Mouse (Mus musculus) lung, adult 2 months (tissue): Measurements from ENCODE around the gene Rnaseh1. TPM values are rescaled to one million over a fixed set of nuclear protein-coding genes. Genes with fewer than 3 reads are reported as not detected.

ENCODE experiments used
- DNase-seq: peaks from one replicate; pipeline ENCODE4 v3.0.0; 2022
- H3K4me1 ChIP-seq: fragments of 200-500 bp; 2 replicates; pipeline ENCODE4 v1.6.1; 2011; ENCODE audit warnings: low read length; ENCODE audit not compliant: control insufficient read depth, insufficient read depth
- H3K4me3 ChIP-seq: fragments of 200-500 bp; replicated peaks from 2 replicates; pipeline ENCODE3; 2011; ENCODE audit warnings: low read depth, mild to moderate bottlenecking, control low read depth, low read length; ENCODE audit errors: extremely low read depth
- CTCF ChIP-seq: fragments of 200-500 bp; IDR thresholded peaks from 2 replicates; pipeline ENCODE4 v1.5.1; 2011; ENCODE audit warnings: mild to moderate bottlenecking, low read length, control low read depth; ENCODE audit not compliant: insufficient read depth
- POLR2A ChIP-seq: fragments of 200-500 bp; IDR thresholded peaks from 2 replicates; pipeline ENCODE4 v1.6.1; 2011; ENCODE audit warnings: low read depth, mild to moderate bottlenecking, control low read depth, low read length, borderline replicate concordance; ENCODE audit errors: extremely low read depth
- WGBS: fragments of 180-500 bp; shearing (Covaris S2); methylation state at CpG from one replicate; pipeline ENCODE4 v1.1.7; 2018; 5-methylcytosine and 5-hydroxymethylcytosine counted together
- polyA plus RNA-seq: library from polyadenylated mRNA; depleted of rRNA; stranded (reverse); fragments of >200 nt; gene quantifications from 2 replicates; pipeline ENCODE4 v1.2.3, GENCODE M21; 2012

The Rnaseh1 gene
- polyA plus RNA-seq, 1 experiment = 11.7 TPM

- no peak overlapping the region for H3K4me3 ChIP-seq
- H3K4me1 ChIP-seq = no peaks in the 10 kb centered on the region
- DNase-seq = no peak
- no peak for TF ChIP-seq CTCF
- WGBS = 85% methylated on average over 6 of the region's 6 CpGs
Measured at GRCm38 (mm10) chr12:28688996-28689395, 39.6 kb downstream of the Rnaseh1 start.

- no peak for DNase-seq
- 92% methylated on average over 7 of the region's 7 CpGs for WGBS
- Histone ChIP-seq H3K4me3 (no peak overlapping the region), H3K4me1 (peaks cover 4% of the 10 kb centered on the region; the same call in 1 of the 2 replicates)
- TF ChIP-seq CTCF (no peak), POLR2A (no peak)
Measured at GRCm38 (mm10) chr12:28690730-28691129, 41.3 kb downstream of the Rnaseh1 start.

- peaks cover 10% of the 10 kb centered on the region for H3K4me1 ChIP-seq
- 40% methylated on average over 3 of the region's 3 CpGs for WGBS
Measured at GRCm38 (mm10) chr12:28693738-28694137, 44.3 kb downstream of the Rnaseh1 start.

GRCm38 (mm10) chr12:28694231-28694630 lies 44.8 kb downstream of the Rnaseh1 start:
- TF ChIP-seq POLR2A (no peak), CTCF (no peak)
- WGBS = 55% methylated on average over 2 of the region's 2 CpGs
- Histone ChIP-seq H3K4me1 (peaks cover 10% of the 10 kb centered on the region), H3K4me3 (no peak overlapping the region)
- DNase-seq = no peak

More at GRCm38 (mm10) chr12:28693738-28694137, 44.3 kb downstream of the Rnaseh1 start:
- no peak for TF ChIP-seq CTCF
- no peak for TF ChIP-seq POLR2A
- DNase-seq = no peak
- H3K4me3 ChIP-seq = no peak overlapping the region

GRCm38 (mm10) chr12:28694776-28695175 lies 45.4 kb downstream of the Rnaseh1 start:
- TF ChIP-seq CTCF = no peak
- no peak for TF ChIP-seq POLR2A
- no peak overlapping the region for H3K4me3 ChIP-seq
- no peak for DNase-seq
- whole genome bisulfite sequencing = 90% methylated on average over 7 of the region's 7 CpGs
- peaks cover 10% of the 10 kb centered on the region for H3K4me1 ChIP-seq

- TF ChIP-seq POLR2A (no peak), CTCF (no peak)
- Histone ChIP-seq H3K4me1 (peaks cover 10% of the 10 kb centered on the region), H3K4me3 (no peak overlapping the region)
- 64% methylated on average over 14 of the region's 14 CpGs for WGBS
- DNase-seq = peak; percentile 27
Measured at GRCm38 (mm10) chr12:28697821-28698595, 48.6 kb downstream of the Rnaseh1 start.

- WGBS = 66% methylated on average over 5 of the region's 5 CpGs
- no peak for TF ChIP-seq POLR2A
- TF ChIP-seq CTCF = no peak
- DNase-seq = no peak
- Histone ChIP-seq H3K4me3 (no peak overlapping the region), H3K4me1 (peaks cover 10% of the 10 kb centered on the region)
Measured at GRCm38 (mm10) chr12:28699086-28699485, 49.7 kb downstream of the Rnaseh1 start.

GRCm38 (mm10) chr12:28699656-28700055 lies 50.3 kb downstream of the Rnaseh1 start:
- H3K4me1 ChIP-seq = peaks cover 6% of the 10 kb centered on the region
- peak; percentile 66 for DNase-seq
- 11% methylated on average over 6 of the region's 6 CpGs for WGBS
- TF ChIP-seq POLR2A = no peak
- peak; percentile 92 for TF ChIP-seq CTCF
- no peak overlapping the region for H3K4me3 ChIP-seq

- 44% methylated on average over 3 of the region's 3 CpGs for WGBS
- H3K4me3 ChIP-seq = no peak overlapping the region
- peak; percentile 8 for DNase-seq
- TF ChIP-seq CTCF (no peak), POLR2A (no peak)
- H3K4me1 ChIP-seq = peaks cover 6% of the 10 kb centered on the region
Measured at GRCm38 (mm10) chr12:28700101-28700511, 50.7 kb downstream of the Rnaseh1 start.

GRCm38 (mm10) chr12:28700561-28701025 lies 51.2 kb downstream of the Rnaseh1 start:
- H3K4me1 ChIP-seq = peaks cover 6% of the 10 kb centered on the region
- H3K4me3 ChIP-seq = no peak overlapping the region
- DNase-seq = no peak
- TF ChIP-seq POLR2A = no peak
- no peak for TF ChIP-seq CTCF
- 75% methylated on average over 19 of the region's 19 CpGs for WGBS
